Mouse (Mus musculus) spleen, postnatal 14 days (tissue): Measurements from ENCODE around the gene Stxbp5l.
"Not testable (repeated sequence)": the region's sequence is repeated elsewhere in the genome, so short reads cannot be mapped to it uniquely, and the experiment has no call there.

ENCODE experiments used
- DNase-seq, 2 experiments: peaks; one replicate each; pipeline ENCODE4 v3.0.0; 2021 to 2022; ENCODE audit warnings: low spot score in 2 of 2

The Stxbp5l gene

GRCm38 (mm10) chr16:37280206-37280605 is 104.6 kb downstream of the Stxbp5l start:
- DNase-seq, result no peak

- DNase-seq, result no peak
Observed at GRCm38 (mm10) chr16:37273681-37274080, 111.1 kb downstream of the Stxbp5l start.

GRCm38 (mm10) chr16:37261678-37262077 is 123.1 kb downstream of the Stxbp5l start:
- no peak for DNase-seq

GRCm38 (mm10) chr16:37219151-37219550 is 165.6 kb downstream of the Stxbp5l start:
- no peak for DNase-seq

DNA sequence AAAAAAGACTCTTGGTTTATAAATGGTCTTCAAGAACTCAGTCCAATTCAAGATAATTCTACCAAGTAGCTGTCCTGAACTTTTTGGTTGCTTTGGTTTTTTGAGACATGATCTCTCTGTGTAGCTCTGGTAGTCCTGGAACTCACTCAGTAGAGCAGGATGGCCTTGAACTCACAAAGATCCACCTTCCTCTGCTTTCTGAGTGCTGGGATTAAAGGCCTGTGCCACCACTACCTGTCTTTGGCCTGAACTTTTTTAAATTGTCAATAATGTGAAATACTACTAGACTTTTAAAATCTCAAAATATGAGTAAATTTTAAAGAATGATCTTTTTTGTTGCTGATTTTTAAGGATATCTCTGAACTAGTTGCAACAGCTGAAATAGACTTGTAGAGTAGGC is 176.0 kb downstream of the Stxbp5l start:
- no peak for DNase-seq

GRCm38 (mm10) chr16:37194152-37194551 is 190.6 kb downstream of the Stxbp5l start:
- no peak for DNase-seq

DNA sequence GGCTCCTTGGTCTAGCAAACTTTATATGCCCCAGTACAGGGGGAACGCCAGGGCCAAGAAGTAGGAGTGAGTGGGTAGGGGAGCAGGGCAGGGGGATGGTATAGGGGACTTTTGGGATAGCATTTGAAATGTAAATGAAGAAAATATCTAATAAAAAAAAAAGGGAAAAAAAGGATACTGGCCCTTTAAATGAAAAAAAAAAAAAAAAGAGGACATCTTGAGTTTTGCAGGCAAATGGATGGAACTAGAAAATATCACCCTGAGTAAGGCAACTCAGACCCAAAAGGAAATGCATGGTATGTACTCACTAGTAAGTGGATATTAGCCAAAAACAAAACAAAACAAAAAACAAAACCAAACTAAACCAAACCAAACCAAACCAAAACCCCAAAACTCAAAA is 259.6 kb downstream of the Stxbp5l start:
- DNase-seq, result not testable (repeated sequence)

GRCm38 (mm10) chr16:37109285-37109684 is 275.5 kb downstream of the Stxbp5l start:
- no peak for DNase-seq

DNA sequence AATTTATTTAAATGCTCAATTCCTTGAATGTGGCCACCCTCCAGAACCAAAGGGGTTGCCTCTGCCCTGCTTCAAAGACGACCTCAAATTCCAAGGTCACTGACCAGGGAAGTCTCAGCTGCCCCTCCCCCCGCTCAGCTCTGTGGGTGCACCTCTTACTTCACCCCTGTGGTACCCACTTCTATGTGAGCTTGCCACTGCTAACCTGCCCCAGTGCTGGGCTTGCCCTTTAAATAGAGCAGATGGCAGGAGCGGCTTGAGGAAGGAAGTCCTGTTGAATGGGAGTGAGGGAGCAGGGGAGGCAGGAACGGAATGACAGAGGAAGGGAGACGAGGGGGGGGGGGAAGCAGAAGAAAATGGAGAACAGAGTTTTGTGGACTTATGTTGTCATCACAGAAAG is 276.0 kb downstream of the Stxbp5l start:
- no peak for DNase-seq

- DNase-seq, result no peak
Observed at GRCm38 (mm10) chr16:37094169-37094833, 290.5 kb downstream of the Stxbp5l start.

- no peak for DNase-seq
Observed at GRCm38 (mm10) chr16:37089648-37090047, 295.1 kb downstream of the Stxbp5l start.

GRCm38 (mm10) chr16:37072354-37072753 is 312.4 kb downstream of the Stxbp5l start:
- DNase-seq, result no peak
